Mouse (Mus musculus): Measurements from ENCODE around the gene Sptssb.

Gene Sptssb

DNA sequence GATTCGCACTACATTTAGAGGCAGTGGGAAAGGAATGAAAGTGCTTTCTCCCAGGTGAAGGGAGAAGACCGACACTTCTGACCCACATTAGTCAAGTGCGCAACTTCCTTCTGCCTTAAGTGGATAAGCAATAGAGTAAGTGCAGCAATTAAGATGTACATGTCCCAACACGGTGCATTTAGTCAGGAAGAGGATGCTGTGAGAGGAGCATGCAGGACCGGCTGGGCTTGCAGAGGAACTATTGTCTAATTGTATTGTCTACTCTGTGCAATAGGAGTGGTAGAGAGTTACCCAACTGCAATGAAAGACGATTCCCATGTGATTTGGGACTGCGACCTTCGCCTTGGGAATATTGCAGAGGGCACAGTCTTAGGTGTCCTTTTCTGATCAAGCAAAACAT, 30.2 kb downstream of the Sptssb start:
- no peak for DNase-seq (ENCODE audit: low spot score)

DNA sequence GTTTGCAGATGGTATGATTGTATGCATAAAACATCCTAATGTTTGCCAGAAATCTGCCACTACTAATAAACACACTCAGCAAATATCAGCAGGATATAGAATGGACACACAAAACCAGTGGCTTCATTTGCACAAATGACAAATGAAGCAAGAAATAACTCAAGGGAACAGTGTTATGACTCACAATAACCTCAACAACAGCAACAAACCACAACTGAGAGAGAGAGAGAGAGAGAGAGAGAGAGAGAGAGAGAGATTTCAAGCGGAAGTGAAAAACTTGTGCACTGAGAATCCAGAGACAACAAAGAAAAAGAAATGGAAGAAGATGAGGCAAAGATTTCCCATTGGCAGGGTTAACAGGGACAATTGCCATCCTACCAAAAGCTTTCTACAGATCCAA, 35.2 kb downstream of the Sptssb start:
- DNase-seq (ENCODE audit: low spot score): no peak

DNA sequence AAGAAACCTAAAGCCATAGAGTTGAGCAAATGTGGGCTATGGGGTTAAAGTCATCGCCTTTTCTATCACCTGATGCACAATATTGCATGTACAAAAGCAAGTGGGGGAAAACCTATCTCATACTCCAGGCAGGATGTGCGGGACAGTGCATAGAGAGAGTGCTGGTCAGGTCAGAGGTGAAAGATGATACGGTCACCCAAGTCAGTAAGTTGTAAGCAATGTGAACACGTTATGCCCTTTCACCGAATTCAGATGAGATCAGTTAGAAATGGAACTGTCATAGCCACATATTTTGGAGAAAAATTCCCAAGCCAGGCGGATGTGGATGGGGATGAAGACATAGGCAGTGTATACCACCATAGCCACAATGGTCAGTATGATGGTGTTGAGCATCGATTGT, 39.1 kb downstream of the Sptssb start:
- no peak for DNase-seq (ENCODE audit: low spot score)

DNA sequence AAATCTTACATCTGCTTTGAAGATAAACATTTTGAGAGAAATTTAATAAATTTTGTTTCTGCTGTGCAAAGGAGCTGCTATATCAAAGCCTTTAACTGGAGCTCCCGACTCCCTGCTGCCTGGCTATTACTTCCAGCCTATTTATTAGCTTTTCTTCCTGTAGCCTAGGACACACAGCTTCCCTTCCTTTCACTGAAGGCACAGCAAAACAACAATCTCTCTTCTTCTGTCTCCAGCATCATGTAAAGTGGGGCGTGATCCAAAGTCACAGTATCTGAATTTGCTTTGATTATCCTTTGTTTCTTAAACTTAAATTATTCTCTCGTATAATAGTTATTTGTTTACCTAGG, 39.9 kb downstream of the Sptssb start:
- no peak for DNase-seq (ENCODE audit: low spot score)

DNA sequence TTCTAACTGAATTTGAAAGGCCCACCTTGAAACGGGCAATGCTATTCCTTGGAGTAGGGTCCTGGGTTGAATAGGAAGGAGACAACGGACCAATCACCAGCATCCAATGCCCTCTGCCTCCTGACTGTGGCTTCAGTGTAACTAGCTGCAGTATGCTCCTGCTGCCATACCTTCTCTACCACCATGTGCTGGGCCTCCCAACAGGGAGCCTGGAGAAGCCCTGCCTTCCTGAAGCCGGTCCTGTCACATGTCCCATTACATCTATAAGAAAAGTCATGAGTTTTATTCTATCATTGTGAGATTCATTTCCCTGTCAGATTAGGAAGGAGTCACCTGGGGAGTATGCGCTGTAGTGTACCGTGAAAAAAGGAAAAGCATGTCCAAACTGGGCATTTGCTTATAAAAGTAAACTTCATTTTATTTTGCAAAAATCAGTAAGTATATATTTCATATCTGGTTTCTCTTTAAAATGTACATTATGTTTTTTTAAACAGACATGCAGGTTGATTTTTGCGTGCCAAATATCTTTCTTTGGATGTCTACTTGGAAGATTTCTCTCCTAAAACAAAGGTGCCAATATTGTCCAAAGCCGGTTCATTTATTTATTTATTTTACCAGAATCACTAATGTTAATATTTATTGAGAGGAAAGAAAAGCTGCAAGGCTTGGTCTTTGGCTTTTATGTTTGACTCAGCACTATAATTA, 40.4 kb downstream of the Sptssb start:
- DNase-seq (ENCODE audit: low spot score): no peak

DNA sequence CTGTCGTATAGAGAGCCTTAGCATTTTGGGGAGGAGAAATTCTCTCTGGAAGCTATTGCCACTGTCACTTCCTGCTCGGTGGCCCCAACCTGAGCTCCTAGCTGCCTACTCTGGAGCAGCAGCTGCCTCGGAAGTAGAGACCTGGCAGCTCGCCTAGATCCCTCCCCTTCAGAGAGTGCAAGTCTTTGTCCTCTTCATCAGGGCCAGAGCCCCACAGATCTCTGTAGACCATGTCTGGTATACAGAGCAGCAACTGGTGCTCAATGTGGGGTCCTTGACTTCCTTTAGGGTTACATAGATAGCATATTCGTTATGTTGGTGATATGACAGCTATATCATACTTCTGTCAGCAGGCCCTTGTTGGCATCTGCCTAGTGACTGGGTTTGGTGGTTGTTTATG, 41.3 kb downstream of the Sptssb start:
- DNase-seq (ENCODE audit: low spot score): no peak

DNA sequence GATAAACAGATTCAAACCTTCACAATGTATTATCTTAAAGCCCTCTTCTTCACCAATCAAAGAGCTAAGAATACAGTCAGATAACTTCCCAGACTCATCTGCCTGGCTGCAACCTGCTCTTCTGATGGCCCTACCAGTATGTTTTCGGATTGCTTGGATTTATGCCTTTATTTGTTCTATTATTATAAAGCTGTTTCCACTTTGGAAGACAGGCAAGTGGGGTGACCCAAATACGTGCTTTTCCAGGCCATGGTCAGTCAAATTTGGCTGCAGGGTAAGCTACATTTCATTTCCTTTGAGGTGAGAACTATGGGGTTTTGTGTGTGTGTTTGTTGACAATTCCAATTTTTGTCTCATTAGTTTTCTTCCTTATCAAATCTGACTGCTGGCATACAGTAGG, 43.2 kb downstream of the Sptssb start:
- DNase-seq (ENCODE audit: low spot score): no peak

DNA sequence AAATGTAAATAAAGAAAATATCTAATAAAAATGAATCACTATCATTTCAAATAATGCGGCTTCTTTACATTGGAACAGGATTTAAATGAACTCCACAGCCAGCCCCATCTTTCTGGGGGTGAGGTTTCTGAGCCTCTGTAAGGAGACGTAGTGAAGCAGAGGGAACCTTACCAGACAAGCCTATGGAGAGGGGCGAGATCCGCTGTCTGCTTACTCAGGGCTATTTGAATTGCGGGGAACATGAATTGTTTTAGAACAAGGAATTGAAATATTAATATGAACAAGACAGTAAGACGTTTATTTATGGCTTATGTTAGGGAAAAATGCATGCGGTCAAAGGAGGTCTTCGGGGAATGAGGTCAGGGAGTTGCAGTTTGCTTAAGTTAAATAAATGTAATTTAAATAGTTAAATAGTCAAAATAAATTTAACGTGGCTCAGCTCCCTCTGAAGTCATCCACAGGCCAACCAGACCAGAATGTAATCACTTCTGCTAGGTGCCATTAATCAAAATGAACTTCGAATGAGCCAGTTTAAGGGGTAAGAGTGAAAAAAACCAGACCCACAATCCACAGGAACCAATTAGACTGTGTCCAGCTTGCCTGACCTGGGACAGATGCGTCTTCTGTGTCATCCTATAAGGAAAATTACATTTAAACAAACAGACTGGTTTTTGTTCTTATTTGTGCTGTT, 46.6 kb downstream of the Sptssb start:
- peak; percentile 12 for DNase-seq (ENCODE audit: low spot score)

DNA sequence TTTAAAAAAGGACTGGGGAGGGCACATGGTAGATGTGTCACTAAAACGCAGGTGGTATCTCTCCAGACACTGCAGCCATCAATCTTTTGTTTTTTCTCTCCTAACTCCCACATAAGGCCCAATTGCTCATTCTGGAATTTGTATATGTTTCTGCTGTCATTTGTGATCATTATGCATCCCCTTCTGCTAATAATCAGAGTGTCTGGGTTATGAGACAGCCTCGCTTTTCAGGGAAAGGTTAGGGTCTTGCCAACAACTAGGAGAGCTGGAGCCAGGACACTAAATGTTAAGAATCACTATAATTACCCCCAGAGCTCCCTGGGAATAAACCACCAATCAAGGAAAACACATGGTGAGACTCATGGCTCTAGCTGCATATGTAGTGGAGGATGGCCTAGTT, 47.3 kb downstream of the Sptssb start:
- no peak for DNase-seq (ENCODE audit: low spot score)

DNA sequence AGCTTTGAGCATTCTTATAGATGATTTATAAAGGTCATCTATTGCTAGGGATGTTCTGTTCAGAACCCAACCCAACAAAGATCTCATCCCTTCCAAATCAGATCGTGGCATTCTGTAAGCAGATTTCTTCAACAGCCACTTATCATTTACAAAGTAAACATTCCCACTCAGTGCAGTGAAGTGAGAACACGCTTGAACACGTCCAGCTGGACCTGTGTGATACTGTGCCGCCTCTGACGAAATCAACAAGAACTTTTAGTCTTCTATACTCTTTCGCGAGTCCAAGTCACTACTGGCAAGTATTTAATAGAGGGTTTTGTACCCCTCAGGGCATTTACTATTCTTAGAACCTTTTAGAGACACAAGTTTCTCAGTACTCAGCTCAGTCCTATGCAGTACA, 51.3 kb downstream of the Sptssb start:
- DNase-seq (ENCODE audit: low spot score): no peak

DNA sequence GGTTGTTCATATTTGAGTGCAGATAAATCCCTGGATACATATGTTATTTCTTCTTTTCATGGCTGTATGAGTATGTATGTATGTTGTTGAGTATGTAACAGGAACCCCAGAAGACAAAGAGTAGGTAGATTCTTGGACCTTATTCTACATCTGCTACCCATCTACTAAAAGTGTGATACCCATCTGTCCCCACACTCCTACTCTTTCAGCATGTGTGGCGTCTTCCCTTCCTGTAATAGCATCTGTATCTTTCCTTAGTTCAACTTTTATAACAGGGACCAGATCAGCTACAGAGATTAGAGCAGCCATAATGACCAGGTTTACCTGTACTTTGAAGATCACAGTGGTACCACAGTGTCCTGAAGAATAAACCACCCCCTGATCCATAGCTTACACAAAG, 56.6 kb downstream of the Sptssb start:
- DNase-seq (ENCODE audit: low spot score): no peak

DNA sequence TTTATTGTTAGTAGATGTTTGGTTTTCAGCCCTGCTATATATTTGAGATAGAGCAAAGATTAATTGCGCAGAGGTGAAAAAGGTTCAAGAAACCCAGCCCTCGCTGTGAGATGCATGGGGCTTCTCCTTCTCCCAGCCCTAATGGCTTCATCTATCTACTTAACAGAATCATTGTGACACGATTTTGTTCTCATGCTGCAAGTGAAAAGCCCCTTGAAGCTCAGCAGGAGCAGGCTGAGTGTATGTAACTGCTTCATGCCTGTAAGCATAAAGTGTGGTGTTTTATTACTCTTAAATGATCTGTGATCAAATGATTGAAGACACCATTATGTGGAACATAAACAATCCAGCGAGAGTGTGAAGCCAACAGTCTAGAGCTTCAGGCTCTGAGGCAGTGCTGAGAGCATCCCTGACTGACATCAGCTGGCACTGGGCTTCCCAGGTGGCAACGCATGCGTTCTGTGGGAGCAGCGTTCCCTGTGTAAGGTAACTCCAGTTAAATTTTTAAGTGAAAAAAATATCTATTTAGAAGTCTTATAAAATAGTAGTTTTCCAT, 58.8 kb downstream of the Sptssb start:
- no peak for DNase-seq (ENCODE audit: low spot score)

DNA sequence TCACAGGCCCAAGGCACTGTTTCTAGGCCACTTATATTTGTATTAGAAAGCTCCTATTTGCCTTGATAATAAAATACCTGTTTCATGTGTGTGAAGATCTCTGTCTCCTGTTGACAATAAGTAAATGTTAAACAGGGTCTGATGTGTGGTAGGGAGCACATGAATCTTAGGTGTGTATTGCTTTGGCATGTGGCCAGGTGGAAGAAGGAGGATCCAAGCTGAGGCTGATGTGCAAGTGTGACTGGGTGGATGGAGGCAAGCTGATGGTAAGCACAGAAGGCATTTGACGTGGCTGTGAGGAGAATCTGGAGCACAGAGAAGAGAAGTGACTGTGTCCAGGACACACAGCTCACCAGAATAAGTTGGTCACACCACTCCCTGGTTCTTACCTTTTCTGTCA, 60.6 kb downstream of the Sptssb start:
- DNase-seq (ENCODE audit: low spot score): no peak

DNA sequence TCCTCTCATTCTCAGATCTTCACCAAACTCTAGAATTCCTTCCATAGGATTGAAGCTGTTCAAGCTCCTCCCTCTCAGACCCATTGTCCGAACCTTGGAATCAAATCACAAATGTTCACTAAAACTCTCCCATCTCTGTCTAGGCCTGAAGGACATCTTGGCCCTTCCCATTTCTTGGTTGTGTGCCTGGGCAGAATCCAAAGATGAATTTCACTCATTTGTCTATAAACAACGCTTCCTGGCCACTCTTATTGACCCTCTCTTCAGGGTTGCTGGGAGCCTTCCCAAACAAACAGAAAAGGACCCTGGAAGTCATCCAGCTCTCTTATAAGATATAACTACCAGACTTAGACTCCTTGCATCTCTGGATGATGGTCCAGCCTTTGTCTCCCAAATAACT, 61.8 kb downstream of the Sptssb start:
- no peak for DNase-seq (ENCODE audit: low spot score)

DNA sequence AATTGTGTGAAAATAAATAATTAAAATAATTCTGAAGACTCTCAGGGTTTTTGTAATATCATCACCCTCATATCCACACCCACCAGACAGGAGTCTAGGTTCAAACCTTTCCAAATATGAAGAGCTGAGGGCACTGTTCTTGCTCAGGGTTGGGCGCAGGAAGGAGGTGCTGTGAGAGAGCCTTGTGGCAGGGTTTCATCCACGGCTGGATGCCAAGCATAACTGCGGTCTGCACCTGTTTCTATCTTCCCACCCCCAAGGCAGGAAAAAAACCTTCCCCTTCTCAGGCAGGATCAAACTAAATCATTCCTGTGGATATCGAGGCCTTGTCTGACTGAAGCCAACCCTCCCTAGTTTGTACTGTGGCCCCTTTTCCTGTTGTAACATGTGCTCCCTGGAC, 62.2 kb downstream of the Sptssb start:
- DNase-seq (ENCODE audit: low spot score): no peak

DNA sequence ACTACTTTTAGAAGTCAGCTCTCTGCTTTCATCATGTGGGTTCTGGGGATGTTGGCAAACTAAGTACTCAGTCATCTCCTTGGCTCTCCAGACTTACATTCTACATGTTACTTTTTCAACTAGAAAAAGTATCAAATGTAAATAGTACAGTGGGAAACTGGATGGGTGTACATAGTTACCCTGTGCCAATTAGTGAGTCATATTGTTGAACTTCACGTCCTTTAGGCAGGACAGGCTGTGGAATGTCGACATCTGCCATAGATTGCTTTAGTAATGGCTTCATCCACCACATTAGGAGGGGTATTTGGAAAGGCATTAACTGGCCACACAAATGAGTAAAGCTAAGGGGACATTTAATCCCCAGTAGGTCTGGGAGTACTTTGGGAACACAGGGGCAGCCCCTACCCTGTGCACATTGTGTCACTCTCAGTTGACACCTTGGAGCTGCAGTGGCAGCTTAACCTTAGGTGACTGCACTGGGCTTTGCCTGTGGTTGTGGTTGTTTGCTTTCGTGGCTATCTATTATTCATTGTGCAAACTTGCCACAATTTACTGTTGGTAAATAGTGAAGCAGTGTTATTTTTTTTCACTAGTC, 66.8 kb downstream of the Sptssb start:
- DNase-seq (ENCODE audit: low spot score): no peak

DNA sequence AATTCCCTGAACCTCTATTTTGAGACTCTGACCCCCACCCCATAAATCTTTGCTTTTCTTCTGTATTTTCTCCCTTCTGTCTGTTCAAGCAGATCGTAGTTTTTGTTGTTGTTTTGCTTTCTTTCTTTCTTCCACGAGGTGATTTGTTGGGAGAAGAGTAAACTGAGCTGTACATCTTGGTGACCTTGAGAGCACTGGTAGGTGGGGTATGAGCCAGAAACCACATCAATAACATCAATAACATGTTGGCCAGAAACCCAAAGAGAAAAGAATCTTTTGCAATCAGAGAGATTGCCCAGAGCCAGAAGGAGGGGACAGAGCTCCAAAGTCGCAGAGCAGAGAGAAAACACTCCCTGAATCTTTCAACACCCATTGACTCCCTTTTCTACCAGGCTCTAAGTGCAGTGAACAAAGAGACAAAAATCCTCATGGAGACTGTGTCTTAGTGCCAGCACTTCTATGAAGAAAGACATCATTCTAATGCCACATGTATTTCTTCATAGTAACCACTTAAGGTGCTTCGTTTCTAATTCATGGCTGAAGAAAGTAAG, 80.4 kb downstream of the Sptssb start:
- no peak for DNase-seq (ENCODE audit: low spot score)

DNA sequence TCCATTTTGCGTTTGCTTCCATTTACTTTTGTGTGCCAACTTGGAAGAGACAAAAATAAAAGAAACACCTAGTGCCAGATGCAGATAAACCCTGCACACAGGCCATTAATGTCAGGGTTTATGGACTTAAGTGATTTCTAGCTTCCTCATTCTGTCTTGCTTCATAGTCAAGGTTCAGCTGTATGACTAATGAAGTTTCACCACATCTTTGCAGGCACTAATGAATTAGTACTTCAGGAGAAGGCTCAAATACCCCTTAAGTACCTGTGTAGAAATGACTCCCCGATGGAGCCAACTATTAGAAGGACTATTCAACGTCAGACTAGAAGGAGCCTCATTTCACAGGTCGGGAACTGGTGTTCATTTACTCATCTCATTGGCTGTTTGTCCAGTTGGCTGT, 86.4 kb downstream of the Sptssb start:
- no peak for DNase-seq (ENCODE audit: low spot score)

Measured in embryo, embryonic 10 days (tissue).